Mouse (Mus musculus) embryonic fibroblast, embryonic 13.5 days (primary cell): ENCODE measurements around the gene Srpk1.

Experiments
- CTCF ChIP-seq: IDR thresholded peaks from 2 replicates; pipeline ENCODE4 v1.5.1; 2011; ENCODE audit warnings: mild to moderate bottlenecking, control low read depth, low read length, moderate library complexity, borderline replicate concordance; ENCODE audit not compliant: insufficient read depth
- POLR2A ChIP-seq: IDR thresholded peaks from 2 replicates; pipeline ENCODE4 v1.6.1; 2011; ENCODE audit warnings: low read depth, mild to moderate bottlenecking, control low read depth, low read length, moderate library complexity

GRCm38 (mm10) chr17:28643697-28644096 is 21.2 kb upstream of the Srpk1 start:
- no peak for TF ChIP-seq POLR2A
- TF ChIP-seq CTCF = no peak
